Comparison of ENCODE assay signal across 20 mouse cellular contexts in genomic region chr14:99933456-99933855, GRCm38 (mm10).
DNase-seq lines count a peak whose midpoint lies in the region; ATAC-seq and TF ChIP-seq lines count a peak whose summit lies in the region.
"Had no signal": no experiment of that assay in that cellular context is flagged by ENCODE, and none has a peak within 500 bp of the region (broad histone marks: within the 10 kb centered on the region; RNA-seq: fewer than 3 reads in every experiment).

No protein-coding gene starts in this region.

- H3K27me3 ChIP-seq in midbrain, embryonic 13.5 days, result no peaks in the 10 kb centered on the region
- H3K27me3 ChIP-seq in midbrain, embryonic 11.5 days (ENCODE audit: control insufficient read depth, insufficient read depth, low read length), result no peaks in the 10 kb centered on the region
- no peaks in the 10 kb centered on the region for H3K27me3 ChIP-seq in limb, embryonic 13.5 days
- no peaks in the 10 kb centered on the region for H3K27me3 ChIP-seq in stomach, postnatal 0 days (ENCODE audit: control insufficient read depth, insufficient read depth, low read length)
- H3K27me3 ChIP-seq: forebrain, embryonic 13.5 days; neural tube, embryonic 12.5 days; stomach, embryonic 15.5 days had no signal

- no peak overlapping the region for H3K4me3 ChIP-seq in midbrain, embryonic 13.5 days (replicated peaks)
- H3K4me3 ChIP-seq in midbrain, embryonic 11.5 days (ENCODE audit: low read depth, low read length), result no peak overlapping the region
- H3K4me3 ChIP-seq in limb, embryonic 13.5 days, result no peak overlapping the region
- H3K4me3 ChIP-seq in stomach, postnatal 0 days (ENCODE audit: low read depth, low read length), result no peak overlapping the region
- H3K4me3 ChIP-seq: embryonic facial prominence, embryonic 10.5 days; forebrain, embryonic 13.5 days; neural tube, embryonic 12.5 days; stomach, embryonic 15.5 days had no signal

- no peak overlapping the region for H3K9ac ChIP-seq in midbrain, embryonic 13.5 days (replicated peaks)
- H3K9ac ChIP-seq in midbrain, embryonic 11.5 days (ENCODE audit: low read length), result no peak overlapping the region
- H3K9ac ChIP-seq in limb, embryonic 13.5 days, result no peak overlapping the region
- H3K9ac ChIP-seq in stomach, postnatal 0 days (ENCODE audit: low read length), result no peak overlapping the region
- H3K9ac ChIP-seq: forebrain, embryonic 13.5 days; hindbrain, embryonic 14.5 days; lung, embryonic 14.5 days; neural tube, embryonic 12.5 days; stomach, embryonic 15.5 days had no signal

- WGBS in midbrain, embryonic 13.5 days, result 83% methylated on average over 5 of the region's 5 CpGs
- WGBS in midbrain, embryonic 11.5 days, result 89% methylated on average over 5 of the region's 5 CpGs
- 74% methylated on average over 5 of the region's 5 CpGs for WGBS in limb, embryonic 13.5 days
- WGBS in stomach, postnatal 0 days, result 82% methylated on average over 5 of the region's 5 CpGs

- TF ChIP-seq EP300 in stomach, postnatal 0 days (optimal IDR thresholded peaks at IDR 0.05), result no peak

- H3K27ac ChIP-seq in midbrain, embryonic 13.5 days, result no peak overlapping the region
- H3K27ac ChIP-seq in midbrain, embryonic 11.5 days (ENCODE audit: low read depth, low read length), result no peak overlapping the region
- H3K27ac ChIP-seq in limb, embryonic 13.5 days, result no peak overlapping the region
- no peak overlapping the region for H3K27ac ChIP-seq in stomach, postnatal 0 days (replicated peaks)
- H3K27ac ChIP-seq: forebrain, embryonic 13.5 days; hindbrain, embryonic 14.5 days; neural tube, embryonic 12.5 days; stomach, embryonic 15.5 days had no signal

- no peaks in the 10 kb centered on the region for H3K9me3 ChIP-seq in midbrain, embryonic 13.5 days
- H3K9me3 ChIP-seq in midbrain, embryonic 11.5 days (ENCODE audit: control insufficient read depth, low read length), result no peaks in the 10 kb centered on the region
- no peaks in the 10 kb centered on the region for H3K9me3 ChIP-seq in limb, embryonic 13.5 days
- H3K9me3 ChIP-seq in stomach, postnatal 0 days (ENCODE audit: control insufficient read depth, low read length), result no peaks in the 10 kb centered on the region
- H3K9me3 ChIP-seq: embryonic facial prominence, embryonic 10.5 days; forebrain, embryonic 13.5 days; neural tube, embryonic 12.5 days; stomach, embryonic 15.5 days had no signal

- H3K4me2 ChIP-seq in midbrain, embryonic 13.5 days (replicated peaks), result no peak overlapping the region
- no peak overlapping the region for H3K4me2 ChIP-seq in midbrain, embryonic 11.5 days
- no peak overlapping the region for H3K4me2 ChIP-seq in limb, embryonic 13.5 days (replicated peaks)
- no peak overlapping the region for H3K4me2 ChIP-seq in stomach, postnatal 0 days (replicated peaks; ENCODE audit: low read depth)
- H3K4me2 ChIP-seq: forebrain, embryonic 13.5 days; hindbrain, embryonic 14.5 days; lung, embryonic 14.5 days; neural tube, embryonic 12.5 days; stomach, embryonic 15.5 days had no signal

- peaks cover 1% of the 10 kb centered on the region; the same call in 1 of the 2 replicates for H3K36me3 ChIP-seq in midbrain, embryonic 13.5 days
- H3K36me3 ChIP-seq in midbrain, embryonic 11.5 days (ENCODE audit: control insufficient read depth, insufficient read depth, low read length), result no peaks in the 10 kb centered on the region
- H3K36me3 ChIP-seq in limb, embryonic 13.5 days, result no peaks in the 10 kb centered on the region
- H3K36me3 ChIP-seq in stomach, postnatal 0 days (ENCODE audit: control insufficient read depth, insufficient read depth, low read length), result no peaks in the 10 kb centered on the region
- H3K36me3 ChIP-seq: embryonic facial prominence, embryonic 10.5 days; neural tube, embryonic 12.5 days; stomach, embryonic 15.5 days had no signal

- 0 out of 2 replicates have a peak, but pooled peaks cover 8% of the 10 kb centered on the region for H3K4me1 ChIP-seq in midbrain, embryonic 13.5 days (replicated peaks)
- H3K4me1 ChIP-seq in midbrain, embryonic 11.5 days (ENCODE audit: control insufficient read depth, insufficient read depth, low read length), result no peaks in the 10 kb centered on the region
- H3K4me1 ChIP-seq in limb, embryonic 13.5 days, result peaks cover 12% of the 10 kb centered on the region; the same call in 1 of the 2 replicates
- no peaks in the 10 kb centered on the region for H3K4me1 ChIP-seq in stomach, postnatal 0 days (replicated peaks; ENCODE audit: control insufficient read depth, insufficient read depth)
- H3K4me1 ChIP-seq: neural tube, embryonic 12.5 days; stomach, embryonic 15.5 days had no signal

- ATAC-seq in midbrain, embryonic 13.5 days, result 0 out of 2 replicates have a peak, but pooled peaks have one; percentile 38
- ATAC-seq in midbrain, embryonic 11.5 days (ENCODE audit: low FRiP score), result no peak
- peak; percentile 87 to 91 for ATAC-seq in hematopoietic stem cell, adult 5-6 weeks (replicated peaks in 1 of 2; ENCODE audit: insufficient read depth in 1 of 2, low FRiP score in 2 of 2, low TSS enrichment in 1 of 2, low read depth in 1 of 2, poor library complexity in 2 of 2, severe bottlenecking in 2 of 2)
- 0 out of 2 replicates have a peak, but pooled peaks have one; percentile 36 for ATAC-seq in limb, embryonic 13.5 days (ENCODE audit: low FRiP score, low read depth)
- 0 out of 2 replicates have a peak, but pooled peaks have one; percentile 40 for ATAC-seq in stomach, postnatal 0 days (ENCODE audit: low FRiP score, low TSS enrichment)
- ATAC-seq: forebrain, embryonic 13.5 days had no signal

- DNase-seq in midbrain, embryonic 11.5 days (ENCODE audit: low spot score, missing footprints), result no peak
- DNase-seq in stomach, postnatal 0 days (ENCODE audit: low spot score), result no peak
- no peak for DNase-seq in kidney, postnatal 14 days
- no peak for DNase-seq in urinary bladder, postnatal 14 days (ENCODE audit: low spot score)
- DNase-seq: adrenal gland, adult 2 months; cerebellum, adult 8-10 months; gastrocnemius, postnatal 25 days; kidney, adult 2 months; kidney, postnatal 25 days; lung, embryonic 14.5 days; lung, postnatal 36 days; right cerebral cortex, postnatal 25 days had no signal

- no peak for TF ChIP-seq CTCF in stomach, postnatal 0 days (IDR thresholded peaks at IDR 0.05; ENCODE audit: low read depth)
